Comparison of ENCODE assay signal across 22 mouse cellular contexts in genomic region chr6:49176018-49176417, GRCm38 (mm10). TPM values are rescaled to one million over a fixed set of nuclear protein-coding genes. Genes with fewer than 3 reads are reported as not detected.
A peak's percentile ranks its signal among the peaks of the same experiment; 100 is the strongest.
DNase-seq lines count a peak whose midpoint lies in the region; ATAC-seq and TF ChIP-seq lines count a peak whose summit lies in the region.
"Had no signal": no experiment of that assay in that cellular context is flagged by ENCODE, and none has a peak within 500 bp of the region (broad histone marks: within the 10 kb centered on the region; RNA-seq: fewer than 3 reads in every experiment).

No protein-coding gene starts in this region.

- peak; percentile 14 for DNase-seq in lung, postnatal 10 days
- no peak for DNase-seq in lung, postnatal 14 days
- DNase-seq in G1E (ENCODE audit: low spot score): peak; percentile 21
- peak; percentile 25 for DNase-seq in splenic B cell, adult 2 months (ENCODE audit: low read depth, low spot score)
- no peak for DNase-seq in kidney, adult 11 months
- no peak for DNase-seq in right cerebral cortex, postnatal 36 days (ENCODE audit: low spot score in 2 of 2)
- DNase-seq: cerebellum, adult 11 months; cerebellum, postnatal 10 days; embryo, embryonic 11 days; gastrocnemius, postnatal 36 days; kidney, adult 2 months; kidney, postnatal 10 days; left cerebral cortex, postnatal 4 days; thymus, postnatal 14 days had no signal

- peak; percentile 40; the same call in 1 of the 2 replicates for ATAC-seq in G1E (ENCODE audit: extremely low read depth, insufficient number of reproducible peaks, low FRiP score, poor library complexity, severe bottlenecking)
- peak; percentile 77 for ATAC-seq in common myeloid progenitor, adult 5-6 weeks (replicated peaks; ENCODE audit: low read depth, poor library complexity, severe bottlenecking)
- ATAC-seq: forebrain, embryonic 15.5 days; hindbrain, postnatal 0 days; liver, embryonic 12.5 days; midbrain, embryonic 13.5 days had no signal

- no peak overlapping the region for H3K4me3 ChIP-seq in G1E (ENCODE audit: low read depth, low read length)
- H3K4me3 ChIP-seq: forebrain, embryonic 15.5 days; hindbrain, embryonic 10.5 days; liver, embryonic 12.5 days; midbrain, embryonic 13.5 days; neural tube, embryonic 13.5 days had no signal

- TF ChIP-seq CTCF in G1E (IDR thresholded peaks at IDR 0.05; ENCODE audit: low read depth, low read length): no peak

- no peaks in the 10 kb centered on the region for H3K9me3 ChIP-seq in G1E (replicated peaks)
- H3K9me3 ChIP-seq: forebrain, embryonic 15.5 days; hindbrain, embryonic 10.5 days; liver, embryonic 12.5 days; midbrain, embryonic 13.5 days; neural tube, embryonic 13.5 days had no signal

- no peaks in the 10 kb centered on the region for H3K27me3 ChIP-seq in G1E (ENCODE audit: insufficient read depth, low read length)
- no peaks in the 10 kb centered on the region for H3K27me3 ChIP-seq in splenic B cell, adult 2 months (ENCODE audit: control insufficient read depth, insufficient read depth, low read length, poor library complexity, severe bottlenecking)
- H3K27me3 ChIP-seq: forebrain, embryonic 15.5 days; liver, embryonic 12.5 days; midbrain, embryonic 13.5 days; neural tube, embryonic 13.5 days had no signal

- H3K36me3 ChIP-seq in G1E (replicated peaks): peaks cover 24% of the 10 kb centered on the region
- H3K36me3 ChIP-seq in splenic B cell, adult 2 months (ENCODE audit: control insufficient read depth, insufficient read depth, low read length, poor library complexity, severe bottlenecking): no peaks in the 10 kb centered on the region
- H3K36me3 ChIP-seq: forebrain, embryonic 15.5 days; liver, embryonic 12.5 days; midbrain, embryonic 13.5 days; neural tube, embryonic 13.5 days had no signal

- H3K4me1 ChIP-seq in G1E (ENCODE audit: insufficient read depth, low read depth, low read length): peaks cover 50% of the 10 kb centered on the region
- H3K4me1 ChIP-seq: forebrain, embryonic 15.5 days had no signal

RNA-seq across cellular contexts. Expression of gene Igf2bp3, which starts 38.7 kb away (rescaled TPM):
- 50.9 and 56.3 TPM in 2 replicates for total RNA-seq in G1E (2014; fragmentation: Nextera tagmentation)
- 36.1 and 41.2 TPM in 2 replicates for total RNA-seq in G1E (2017)
- polyA plus RNA-seq in G1E (2012): 18.5 and 25.9 TPM in 2 replicates
- total RNA-seq in common myeloid progenitor, adult 5-6 weeks (2017): 0.18 and 0.19 TPM in 2 replicates
- total RNA-seq: left cerebral cortex, adult 18-20 months had no signal

Comparison
In these comparisons a context has a peak if more than half of its experiments do, and no peak if none do; other contexts are left out.
1. DNase-seq: peak in lung, postnatal 10 days (single experiment), G1E (single experiment) and splenic B cell, adult 2 months (single experiment); none in lung, postnatal 14 days (single experiment), kidney, adult 11 months (single experiment) and right cerebral cortex, postnatal 36 days (0 of 2).
2. RNA of gene Igf2bp3, which starts 38.7 kb away (total RNA-seq): 36.1 to 56.3 TPM in G1E; 0.18 to 0.19 TPM in common myeloid progenitor, adult 5-6 weeks; every median in the first group is over 10 times any median in the second.